Mouse (Mus musculus) MEL (cell line): Measurements from ENCODE around the gene Ivl. TPM values are rescaled to one million over a fixed set of nuclear protein-coding genes. Genes with fewer than 3 reads are reported as not detected.

Source experiments
- DNase-seq: peaks from one replicate; pipeline ENCODE4 v3.0.0; 2011; ENCODE audit warnings: low read depth, low spot score
- H3K27ac ChIP-seq: 2 replicates; pipeline ENCODE4 v1.5.1; 2012; ENCODE audit warnings: low read depth, mild to moderate bottlenecking, control low read depth, low read length, moderate library complexity; ENCODE audit not compliant: control insufficient read depth
- H3K27me3 ChIP-seq, 2 experiments: fragments of 150-350 bp in 1 of 2; sonication (generic) in 1 of 2; 2 replicates each; pipeline ENCODE4 v1.6.1; 2012; ENCODE audit warnings: low read length in 2 of 2, mild to moderate bottlenecking in 2 of 2, improper control_type of control experiment in 1 of 2, moderate library complexity in 1 of 2; ENCODE audit not compliant: insufficient read depth in 2 of 2, control insufficient read depth in 1 of 2
- H3K36me3 ChIP-seq, 2 experiments: 2 replicates each; pipeline ENCODE4 v1.6.1; 2012 to 2014; ENCODE audit warnings: low read length in 2 of 2, improper control_type of control experiment in 1 of 2, inconsistent platforms in 1 of 2, mild to moderate bottlenecking in 1 of 2; ENCODE audit not compliant: insufficient read depth in 2 of 2, control insufficient read depth in 1 of 2
- H3K4me1 ChIP-seq, 2 experiments: fragments of 150-350 bp in 1 of 2; sonication (generic) in 1 of 2; 2 replicates each; pipeline ENCODE4 v1.6.1; 2012; ENCODE audit warnings: low read length in 2 of 2, improper control_type of control experiment in 1 of 2, mild to moderate bottlenecking in 1 of 2; ENCODE audit not compliant: insufficient read depth in 2 of 2, control insufficient read depth in 1 of 2
- H3K4me3 ChIP-seq, 2 experiments: fragments of 150-350 bp in 1 of 2; sonication (generic) in 1 of 2; 2 replicates each; pipeline ENCODE4 v1.5.1; 2012; ENCODE audit warnings: low read depth in 2 of 2, low read length in 2 of 2, mild to moderate bottlenecking in 2 of 2, moderate library complexity in 2 of 2, control low read depth in 1 of 2, improper control_type of control experiment in 1 of 2; ENCODE audit not compliant: control insufficient read depth in 1 of 2, insufficient read depth in 1 of 2
- H3K79me2 ChIP-seq: 2 replicates; pipeline ENCODE4 v1.6.1; 2012; ENCODE audit warnings: mild to moderate bottlenecking, low read length, moderate library complexity; ENCODE audit not compliant: control insufficient read depth, poor library complexity, insufficient read depth
- H3K9ac ChIP-seq: 2 replicates; pipeline ENCODE4 v1.6.1; 2012; ENCODE audit warnings: low read depth, mild to moderate bottlenecking, control low read depth, low read length, moderate library complexity; ENCODE audit not compliant: control insufficient read depth, poor library complexity, severe bottlenecking
- H3K9me3 ChIP-seq: fragments of 150-350 bp; sonication (generic); replicated peaks from 2 replicates; pipeline ENCODE4 v1.6.1; 2012; ENCODE audit warnings: mild to moderate bottlenecking, low read length, improper control_type of control experiment, moderate library complexity; ENCODE audit not compliant: insufficient read depth
- BHLHE40 ChIP-seq: IDR thresholded peaks from 2 replicates; pipeline ENCODE4 v1.6.1; 2012; ENCODE audit warnings: low read depth, mild to moderate bottlenecking, inconsistent platforms, low read length, improper control_type of control experiment, borderline replicate concordance
- CHD1 ChIP-seq: IDR thresholded peaks from 2 replicates; pipeline ENCODE4 v1.6.1; 2012; ENCODE audit warnings: low read depth, mild to moderate bottlenecking, inconsistent platforms, low read length, improper control_type of control experiment
- CHD2 ChIP-seq: IDR thresholded peaks from 2 replicates; pipeline ENCODE4 v1.6.1; 2011; ENCODE audit warnings: low read length, improper control_type of control experiment
- CTCF ChIP-seq, 3 experiments: IDR thresholded peaks in 2 of 3; conservative IDR thresholded peaks in 1 of 3; 2 replicates each; pipeline ENCODE4 v1.5.1; 2011 to 2012; ENCODE audit warnings: low read length in 3 of 3, low read depth in 2 of 3, mild to moderate bottlenecking in 2 of 3, improper control_type of control experiment in 1 of 3, inconsistent platforms in 1 of 3, mixed read lengths in 1 of 3, moderate library complexity in 1 of 3; ENCODE audit not compliant: control insufficient read depth in 1 of 3, insufficient read depth in 1 of 3, poor library complexity in 1 of 3, severe bottlenecking in 1 of 3
- ELF1 ChIP-seq: IDR thresholded peaks from 2 replicates; pipeline ENCODE4 v1.6.1; 2014; ENCODE audit warnings: low read depth, mild to moderate bottlenecking, inconsistent platforms, low read length, improper control_type of control experiment, moderate library complexity
- EP300 ChIP-seq, 2 experiments: IDR thresholded peaks; 2 replicates each; pipeline ENCODE4 v1.6.1; 2011; ENCODE audit warnings: improper control_type of control experiment in 2 of 2, low read length in 2 of 2, low read depth in 1 of 2, mild to moderate bottlenecking in 1 of 2
- GATA1 ChIP-seq: IDR thresholded peaks from 2 replicates; pipeline ENCODE4 v1.6.1; 2011; ENCODE audit warnings: low read depth, low read length, improper control_type of control experiment
- KAT2A ChIP-seq: conservative IDR thresholded peaks from 2 replicates; pipeline ENCODE4 v1.6.1; 2012; ENCODE audit warnings: low read depth, low read length, improper control_type of control experiment, inconsistent platforms
- MAFK ChIP-seq: IDR thresholded peaks from 2 replicates; pipeline ENCODE4 v1.6.1; 2011; ENCODE audit warnings: low read depth, mild to moderate bottlenecking, low read length, improper control_type of control experiment, borderline replicate concordance
- MAX ChIP-seq: IDR thresholded peaks from 2 replicates; pipeline ENCODE4 v1.6.1; 2011; ENCODE audit warnings: low read length, improper control_type of control experiment
- MAZ ChIP-seq: IDR thresholded peaks from 2 replicates; pipeline ENCODE4 v1.6.1; 2012; ENCODE audit warnings: low read depth, mild to moderate bottlenecking, inconsistent platforms, low read length, improper control_type of control experiment
- MXI1 ChIP-seq: IDR thresholded peaks from 2 replicates; pipeline ENCODE4 v1.6.1; 2011; ENCODE audit warnings: mild to moderate bottlenecking, low read depth, low read length, improper control_type of control experiment
- NRF1 ChIP-seq: IDR thresholded peaks from 2 replicates; pipeline ENCODE4 v1.6.1; 2014; ENCODE audit warnings: low read depth, mild to moderate bottlenecking, inconsistent platforms, low read length, improper control_type of control experiment, moderate library complexity; ENCODE audit not compliant: poor library complexity, insufficient read depth, severe bottlenecking
- RCOR1 ChIP-seq: IDR thresholded peaks from 2 replicates; pipeline ENCODE4 v1.6.1; 2012; ENCODE audit warnings: low read depth, mild to moderate bottlenecking, inconsistent platforms, low read length, improper control_type of control experiment
- SMC3 ChIP-seq: IDR thresholded peaks from 2 replicates; pipeline ENCODE4 v1.6.1; 2011; ENCODE audit warnings: low read depth, low read length, improper control_type of control experiment
- TCF12 ChIP-seq: IDR thresholded peaks from 2 replicates; pipeline ENCODE4 v1.6.1; 2014; ENCODE audit warnings: low read depth, mild to moderate bottlenecking, inconsistent platforms, low read length, improper control_type of control experiment, moderate library complexity
- UBTF ChIP-seq: IDR thresholded peaks from 2 replicates; pipeline ENCODE4 v1.6.1; 2012; ENCODE audit warnings: low read depth, mild to moderate bottlenecking, inconsistent platforms, low read length, improper control_type of control experiment, moderate library complexity, borderline replicate concordance; ENCODE audit not compliant: insufficient read depth
- USF2 ChIP-seq, 2 experiments: IDR thresholded peaks; 2 replicates each; pipeline ENCODE4 v1.6.1; 2011 to 2012; ENCODE audit warnings: improper control_type of control experiment in 2 of 2, low read length in 2 of 2, borderline replicate concordance in 1 of 2, inconsistent platforms in 1 of 2, low read depth in 1 of 2, mild to moderate bottlenecking in 1 of 2; ENCODE audit not compliant: insufficient read depth in 1 of 2
- ZC3H11A ChIP-seq: IDR thresholded peaks from 2 replicates; pipeline ENCODE4 v1.6.1; 2012; ENCODE audit warnings: low read depth, mild to moderate bottlenecking, inconsistent platforms, low read length, improper control_type of control experiment
- ZMIZ1 ChIP-seq: IDR thresholded peaks from 2 replicates; pipeline ENCODE4 v1.6.1; 2012; ENCODE audit warnings: low read depth, mild to moderate bottlenecking, inconsistent platforms, low read length, improper control_type of control experiment, moderate library complexity
- polyA plus RNA-seq, 2 experiments: library from polyadenylated mRNA; stranded (reverse) in 1 of 2; unstranded in 1 of 2; fragments of >175 nt in 1 of 2; fragments of >200 nt in 1 of 2; gene quantifications; 2 replicates each; pipeline versions ENCODE4 v1.2.1 to v1.2.4; 2012; ENCODE audit warnings: low replicate concordance in 2 of 2, low read depth in 1 of 2; ENCODE audit not compliant: insufficient read length in 2 of 2, insufficient read depth in 1 of 2, missing spikeins in 1 of 2
- total RNA-seq: library from RNA; depleted of rRNA; stranded (reverse); fragments of 300-350 nt; gene quantifications from 2 replicates; pipeline ENCODE4 v1.2.3, GENCODE M21; 2012

Gene Ivl
- total and polyA plus RNA-seq, 3 experiments, result not detected

- Histone ChIP-seq H3K36me3 (no peaks in the 10 kb centered on the region), H3K27me3 (no peaks in the 10 kb centered on the region), H3K4me1 (no peaks in the 10 kb centered on the region), H3K9ac (no peak overlapping the region), H3K79me2 (no peaks in the 10 kb centered on the region), H3K27ac (no peak overlapping the region), H3K4me3 (no peak overlapping the region), H3K9me3 (no peaks in the 10 kb centered on the region)
- TF ChIP-seq UBTF (no peak), SMC3 (peak; percentile 15; the same call in 1 of the 2 replicates)
- DNase-seq, result no peak
These were observed 26.9 kb upstream of the Ivl start for GRCm38 (mm10) chr3:92600456-92600855.

GRCm38 (mm10) chr3:92599973-92600372 lies 26.4 kb upstream of the Ivl start:
- Histone ChIP-seq H3K9me3 (no peaks in the 10 kb centered on the region), H3K27ac (no peak overlapping the region), H3K4me1 (no peaks in the 10 kb centered on the region), H3K79me2 (no peaks in the 10 kb centered on the region), H3K27me3 (no peaks in the 10 kb centered on the region), H3K36me3 (no peaks in the 10 kb centered on the region), H3K4me3 (no peak overlapping the region), H3K9ac (no peak overlapping the region)
- no peak for DNase-seq
- TF ChIP-seq BHLHE40 (no peak), MAFK (peak; percentile 86)

GRCm38 (mm10) chr3:92598429-92598828 lies 24.9 kb upstream of the Ivl start:
- no peak for TF ChIP-seq TCF12
- no peak for TF ChIP-seq KAT2A
- TF ChIP-seq CHD1, result no peak
- no peak for TF ChIP-seq GATA1
- no peak for TF ChIP-seq CHD2
- TF ChIP-seq CTCF (IDR thresholded peaks at IDR 0.05 in 2 of 3, conservative IDR thresholded peaks at IDR 0.05 in 1 of 3; ENCODE audit: control insufficient read depth in 1 of 3, insufficient read depth in 1 of 3, low read depth in 2 of 3, low read length in 3 of 3, poor library complexity in 1 of 3, severe bottlenecking in 1 of 3), result no peak
- TF ChIP-seq NRF1, result no peak
- no peak for TF ChIP-seq ELF1
- no peak for TF ChIP-seq ZMIZ1
- TF ChIP-seq MAX, result no peak
- TF ChIP-seq USF2 (IDR thresholded peaks at IDR 0.05; ENCODE audit: borderline replicate concordance in 1 of 2, insufficient read depth in 1 of 2, low read depth in 1 of 2, low read length in 2 of 2), result no peak
- no peak for TF ChIP-seq MXI1
- no peak for TF ChIP-seq ZC3H11A
- TF ChIP-seq UBTF, result no peak
- TF ChIP-seq MAFK, result no peak
- TF ChIP-seq MAZ, result no peak
- no peak for TF ChIP-seq RCOR1
- no peak for TF ChIP-seq EP300 (IDR thresholded peaks at IDR 0.05; ENCODE audit: low read depth in 1 of 2, low read length in 2 of 2)
- H3K9ac ChIP-seq, result no peak overlapping the region
- no peak for DNase-seq
- no peak overlapping the region for H3K4me3 ChIP-seq
- H3K27ac ChIP-seq, result no peak overlapping the region
- H3K27me3 ChIP-seq, result no peaks in the 10 kb centered on the region
- H3K79me2 ChIP-seq, result no peaks in the 10 kb centered on the region
- H3K4me1 ChIP-seq, result no peaks in the 10 kb centered on the region
- no peaks in the 10 kb centered on the region for H3K9me3 ChIP-seq
- H3K36me3 ChIP-seq, result no peaks in the 10 kb centered on the region
